Mouse (Mus musculus) bone marrow macrophage, adult 2 months (primary cell): ENCODE measurements at regions not wholly inside any gene's neighbourhood (a gene's known extent, or its start where the extent isn't known, plus 50 kb on each side); places are given as distances from the start of the nearest gene placed in this dataset.

Experiments used
- H3K27ac ChIP-seq: 2 replicates; pipeline ENCODE4 v1.5.1; 2012; ENCODE audit warnings: low read depth, low read length; ENCODE audit not compliant: insufficient read depth
- H3K4me1 ChIP-seq: 2 replicates; pipeline ENCODE4 v1.6.1; 2012; ENCODE audit warnings: low read length; ENCODE audit not compliant: control insufficient read depth, insufficient read depth
- H3K4me3 ChIP-seq: 2 replicates; pipeline ENCODE4 v1.5.1; 2012; ENCODE audit warnings: mild to moderate bottlenecking, low read length, moderate library complexity; ENCODE audit not compliant: insufficient read depth
- CTCF ChIP-seq: IDR thresholded peaks from 2 replicates; pipeline ENCODE4 v1.5.1; 2012; ENCODE audit warnings: low read depth, mild to moderate bottlenecking, low read length, moderate library complexity
- POLR2A ChIP-seq: IDR thresholded peaks from 2 replicates; pipeline ENCODE4 v1.6.1; 2012; ENCODE audit warnings: mild to moderate bottlenecking, low read depth, low read length, borderline replicate concordance

DNA sequence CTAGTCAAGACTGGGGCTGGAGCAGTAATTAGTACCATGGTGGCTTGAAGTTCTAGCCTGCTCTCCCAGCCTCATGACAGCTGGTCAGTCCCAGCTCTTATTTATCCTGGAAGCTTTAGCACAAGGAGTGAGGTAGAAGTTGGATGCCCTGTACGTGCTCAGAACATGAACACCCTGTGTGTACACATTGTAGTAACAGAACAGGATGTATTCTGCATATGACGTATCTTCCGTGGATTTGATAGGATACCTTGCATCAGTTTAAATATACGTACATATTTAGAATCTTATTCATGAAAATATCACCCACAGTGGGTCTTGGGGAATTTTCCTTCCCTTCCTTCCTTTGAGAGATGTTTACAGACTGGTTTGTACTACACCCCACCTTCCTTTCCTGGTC lies 222.0 kb upstream of the Tbx3 start:
- Histone ChIP-seq H3K4me1 (no peaks in the 10 kb centered on the region), H3K27ac (no peak overlapping the region), H3K4me3 (no peak overlapping the region)
- no peak for TF ChIP-seq CTCF
- no peak for TF ChIP-seq POLR2A

DNA sequence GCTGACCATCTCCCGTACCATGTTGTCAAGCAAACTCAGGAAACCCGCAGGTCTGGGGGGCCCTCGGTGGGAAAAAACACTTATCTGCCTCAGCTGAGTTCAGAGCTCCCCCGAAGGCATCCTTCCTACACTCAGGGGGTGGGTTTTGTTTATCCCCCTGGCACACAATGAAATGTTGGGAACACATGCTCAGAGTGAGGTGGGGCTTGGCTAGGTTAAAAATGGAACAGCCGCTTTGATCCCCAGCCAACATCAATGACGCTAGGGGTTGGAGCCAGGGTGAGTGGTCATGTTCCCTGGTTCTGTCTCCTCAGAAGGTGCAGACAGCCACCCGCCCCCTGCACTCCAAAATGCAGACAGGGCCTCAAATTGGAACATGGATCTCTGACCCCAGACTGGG lies 221.3 kb upstream of the Tbx3 start:
- Histone ChIP-seq H3K4me1 (no peaks in the 10 kb centered on the region), H3K27ac (no peak overlapping the region), H3K4me3 (no peak overlapping the region)
- TF ChIP-seq POLR2A (no peak), CTCF (no peak)

DNA sequence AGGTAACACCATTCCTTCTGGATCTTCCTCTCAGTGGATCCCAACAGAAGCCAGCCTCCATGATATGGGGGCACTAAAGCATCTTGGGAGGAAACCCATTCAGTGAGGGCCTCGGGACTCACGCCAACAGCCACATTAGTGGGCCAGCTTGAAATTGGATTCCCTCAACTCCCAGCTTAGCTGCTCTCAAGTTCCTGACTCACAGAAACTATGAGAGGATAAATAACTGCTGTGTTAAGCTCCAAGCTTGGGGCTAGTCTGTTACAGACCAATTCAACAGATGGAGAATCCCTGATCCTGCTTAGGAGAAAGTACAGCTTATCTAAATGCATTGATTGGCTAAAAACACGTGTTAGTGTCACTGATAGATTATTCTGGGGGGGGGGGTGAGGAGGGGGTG lies 210.7 kb upstream of the Tbx3 start:
- Histone ChIP-seq H3K4me1 (no peaks in the 10 kb centered on the region), H3K27ac (no peak overlapping the region), H3K4me3 (no peak overlapping the region)
- TF ChIP-seq POLR2A (no peak), CTCF (no peak)

DNA sequence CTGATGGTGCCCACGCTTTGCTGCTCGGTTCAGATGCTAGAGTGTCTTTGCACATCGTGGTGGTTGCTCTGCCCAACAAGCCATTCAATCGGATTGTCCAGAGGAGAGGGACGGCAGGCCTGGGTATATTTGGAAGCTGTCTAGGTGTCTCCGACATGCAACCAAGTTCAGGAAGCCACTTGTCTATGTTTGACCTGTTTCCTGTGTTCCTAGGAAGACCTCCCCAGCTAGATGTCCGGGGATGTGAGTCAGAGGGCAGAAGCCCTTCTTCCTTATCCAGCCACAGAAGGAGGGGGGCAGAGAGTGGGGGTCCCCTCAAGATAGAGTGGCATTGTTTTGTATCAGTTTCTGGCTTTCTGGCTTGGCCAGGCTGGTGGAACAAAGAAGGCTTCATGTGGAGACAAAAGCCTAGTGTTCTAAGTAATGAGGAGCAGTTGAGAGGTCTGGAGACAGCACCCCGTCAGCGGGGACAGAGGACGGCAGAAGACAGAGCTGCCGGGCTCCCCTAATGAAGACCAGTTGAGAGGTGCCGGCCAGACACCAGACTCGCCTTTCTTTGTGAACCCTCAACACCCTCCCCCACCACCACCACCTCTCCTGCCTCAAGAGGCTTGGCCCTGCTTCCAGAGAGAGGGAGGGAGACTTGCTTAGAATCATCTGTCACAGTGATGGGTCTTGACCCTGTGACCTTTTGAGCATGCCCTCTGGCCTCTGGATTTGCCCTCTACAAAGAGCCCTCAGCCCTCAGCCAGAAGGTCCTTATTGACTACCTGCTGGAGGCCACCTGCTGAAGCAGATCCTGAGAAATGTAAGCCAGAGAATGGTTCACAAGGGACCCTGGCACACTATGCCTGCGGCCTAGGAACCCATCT lies 207.6 kb upstream of the Tbx3 start:
- TF ChIP-seq POLR2A = no peak
- TF ChIP-seq CTCF = no peak
- Histone ChIP-seq H3K4me3 (no peak overlapping the region), H3K4me1 (no peaks in the 10 kb centered on the region)

DNA sequence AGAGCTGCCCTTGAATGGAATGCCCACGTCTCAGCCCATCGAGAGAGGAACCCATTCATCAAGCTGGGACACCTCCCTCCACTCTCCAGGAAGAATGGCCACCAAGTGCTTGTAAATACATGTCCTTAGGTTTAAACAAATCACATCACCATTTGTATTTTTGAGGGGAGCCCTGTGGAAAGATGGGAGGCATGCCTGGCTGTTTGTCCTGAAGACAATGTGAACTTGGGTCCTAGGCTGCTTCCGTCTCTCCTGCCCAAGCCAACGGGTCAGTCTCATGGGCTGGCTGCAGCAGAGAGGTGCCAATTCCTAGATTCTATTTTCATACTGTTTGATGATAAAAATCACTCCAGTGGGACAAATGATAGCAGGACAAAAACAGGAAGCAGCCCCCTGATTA lies 205.9 kb upstream of the Tbx3 start:
- TF ChIP-seq CTCF = no peak
- no peak for TF ChIP-seq POLR2A
- no peak overlapping the region for H3K27ac ChIP-seq
- no peak overlapping the region for H3K4me3 ChIP-seq
- no peaks in the 10 kb centered on the region for H3K4me1 ChIP-seq

More for the DNA sequence above, 207.6 kb upstream of the Tbx3 start:
- no peak overlapping the region for H3K27ac ChIP-seq

DNA sequence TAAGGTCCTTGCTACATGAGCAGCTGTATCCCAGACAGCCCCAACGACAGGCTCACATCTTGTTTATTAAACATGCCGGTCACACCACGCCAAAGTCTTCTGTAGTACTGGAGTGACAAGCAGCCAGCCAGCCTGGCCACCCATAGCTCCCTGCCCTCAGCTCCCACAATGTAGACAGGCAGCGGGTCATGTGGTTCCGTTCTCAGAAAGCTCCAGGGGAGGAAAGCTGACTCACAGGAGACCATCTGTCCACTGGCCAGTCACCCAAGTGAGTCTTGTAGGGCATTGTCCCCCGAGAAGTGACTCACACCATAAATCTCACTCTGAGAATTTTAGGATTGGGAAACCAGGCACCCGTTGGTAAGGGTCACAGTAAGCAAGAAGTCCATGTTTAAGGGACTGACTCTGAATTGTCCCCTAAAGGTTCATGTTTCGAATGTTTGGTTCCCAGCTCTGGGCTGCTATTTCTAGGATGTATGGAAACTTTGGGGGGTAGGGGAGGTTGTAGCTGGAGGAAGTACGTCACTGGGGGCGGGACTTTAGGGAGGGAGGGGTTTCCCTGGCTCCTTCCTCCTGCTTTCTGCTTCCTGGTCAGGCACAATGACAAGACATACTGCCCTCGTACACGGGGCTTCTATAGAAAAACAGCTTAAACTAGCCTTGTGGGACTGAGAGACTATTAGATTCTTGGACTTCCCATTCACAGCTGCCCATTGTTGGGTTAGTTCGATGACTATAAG lies 203.0 kb upstream of the Tbx3 start:
- H3K27ac ChIP-seq = no peak overlapping the region
- H3K4me1 ChIP-seq = no peaks in the 10 kb centered on the region
- TF ChIP-seq CTCF (no peak), POLR2A (no peak)
- no peak overlapping the region for H3K4me3 ChIP-seq

DNA sequence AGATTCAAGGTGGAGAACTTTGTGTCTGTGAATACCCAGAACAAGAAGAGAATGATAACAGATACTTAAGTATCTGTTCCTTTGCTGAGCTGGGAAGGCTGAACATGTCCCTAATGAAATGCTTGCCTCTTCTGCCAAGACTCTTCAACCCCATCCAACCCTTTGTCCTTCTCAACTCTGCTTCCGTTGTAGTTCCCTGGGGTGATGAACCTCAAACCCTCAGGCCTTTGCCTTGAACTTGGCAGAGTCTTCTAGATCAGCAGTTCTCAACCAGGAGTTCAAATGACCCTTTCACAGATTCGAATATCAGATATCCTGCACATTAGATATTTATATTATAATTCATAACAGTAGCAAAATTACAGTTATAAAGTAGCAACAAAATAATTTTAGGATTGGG lies 192.5 kb upstream of the Tbx3 start:
- Histone ChIP-seq H3K4me3 (no peak overlapping the region), H3K4me1 (no peaks in the 10 kb centered on the region), H3K27ac (no peak overlapping the region)
- no peak for TF ChIP-seq CTCF
- TF ChIP-seq POLR2A = no peak

DNA sequence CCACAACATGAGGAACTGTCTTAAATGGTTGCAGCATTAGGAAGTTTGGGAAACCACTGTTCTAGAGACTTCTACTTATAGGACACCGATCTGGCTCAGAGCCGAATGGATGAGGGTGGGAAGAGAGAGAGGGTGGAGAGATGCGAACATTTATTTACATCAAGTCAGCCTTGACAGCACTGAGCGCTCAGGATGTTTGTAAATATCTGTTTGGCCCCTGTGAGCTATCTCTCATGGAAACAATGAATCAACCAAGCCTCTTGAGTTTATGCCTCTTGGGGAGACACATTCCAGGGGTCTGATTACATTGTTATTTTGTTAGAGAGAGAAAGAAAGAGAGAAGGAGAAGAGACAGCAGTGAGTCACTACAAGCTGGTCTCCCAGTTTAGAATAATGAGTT lies 192.1 kb upstream of the Tbx3 start:
- H3K4me3 ChIP-seq = no peak overlapping the region
- H3K27ac ChIP-seq = no peak overlapping the region
- H3K4me1 ChIP-seq = no peaks in the 10 kb centered on the region
- TF ChIP-seq POLR2A (no peak), CTCF (no peak)

DNA sequence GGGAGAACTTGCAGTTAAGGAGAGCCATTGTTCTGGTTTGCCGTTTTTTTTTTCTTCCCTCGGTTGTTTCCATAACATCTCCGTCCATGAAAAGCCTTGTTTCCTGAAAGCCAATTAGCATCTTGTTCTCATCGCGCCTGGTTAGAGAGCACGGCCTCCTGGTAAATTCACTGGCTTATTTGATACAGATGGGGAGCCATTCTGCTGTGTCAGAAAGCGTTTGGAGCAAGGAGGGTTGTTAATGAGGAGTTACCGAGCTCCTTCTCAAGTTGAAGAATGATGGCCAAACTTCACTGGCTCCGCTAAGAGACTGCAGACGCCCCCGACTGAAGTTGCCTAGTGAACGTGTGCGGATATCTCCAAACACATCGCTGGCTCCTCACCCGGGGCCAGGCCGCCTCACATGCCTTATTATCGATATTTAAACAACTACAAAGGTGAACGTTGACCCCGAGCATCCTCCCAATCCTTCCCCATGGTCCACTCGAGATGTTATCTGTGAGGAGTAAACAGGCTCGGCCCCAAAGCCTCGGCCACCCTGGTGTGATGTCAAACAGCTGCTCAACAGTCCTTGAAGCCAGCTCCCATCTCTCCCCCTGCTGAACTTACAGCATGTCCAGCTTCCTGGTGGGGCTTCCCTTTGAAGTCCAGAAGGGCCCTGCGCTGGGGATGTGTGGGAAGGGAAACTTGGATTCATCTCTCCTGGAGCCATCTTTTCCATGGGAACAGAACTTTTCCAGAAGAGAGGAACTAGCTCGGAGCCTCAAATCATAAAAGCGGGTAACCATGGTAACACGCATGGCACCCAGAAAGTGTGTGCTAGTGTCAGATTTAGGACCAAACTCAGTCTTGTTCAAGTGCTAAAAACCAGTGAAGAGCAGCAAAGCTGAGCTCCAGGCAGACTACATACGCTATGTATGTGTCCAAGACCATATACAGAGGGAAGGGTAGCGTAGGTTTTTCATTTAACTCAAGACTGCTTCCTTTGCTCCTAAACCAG lies 190.0 kb upstream of the Tbx3 start:
- no peak overlapping the region for H3K4me3 ChIP-seq
- H3K27ac ChIP-seq = no peak overlapping the region
- H3K4me1 ChIP-seq = no peaks in the 10 kb centered on the region
- TF ChIP-seq CTCF (no peak), POLR2A (no peak)
